Mouse (Mus musculus): Measurements from ENCODE around the gene Pcare. TPM values are rescaled to one million over a fixed set of nuclear protein-coding genes. Genes with fewer than 3 reads are reported as not detected.

Gene Pcare
- polyA plus RNA-seq, 1 experiment from 2014 or later: not detected

DNA sequence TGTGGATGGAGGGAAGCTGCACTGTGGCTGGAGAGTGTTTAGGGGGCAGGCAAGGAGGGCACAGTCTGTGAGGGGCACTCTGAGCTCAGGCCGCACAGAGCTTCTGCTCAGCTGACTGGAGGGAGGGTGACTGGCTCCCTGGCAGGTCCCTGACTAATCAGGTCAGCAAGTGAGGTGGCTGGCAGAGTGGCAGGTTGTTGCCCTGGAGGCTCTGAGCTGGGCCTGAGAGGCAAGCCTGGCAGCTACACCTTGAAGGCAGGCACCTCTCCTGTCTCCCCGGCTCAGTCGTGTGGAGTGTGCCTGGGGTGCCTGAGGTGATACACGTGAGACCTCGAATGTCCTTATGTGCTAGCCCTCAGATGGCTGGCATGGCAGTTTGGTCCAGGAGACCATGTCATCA lies 56.3 kb downstream of the Pcare start:
- ATAC-seq (ENCODE audit: insufficient number of reproducible peaks, insufficient read depth, low FRiP score, low read depth): no peak
- H3K36me3 ChIP-seq (ENCODE audit: control insufficient read depth, insufficient read depth, low read length): no peaks in the 10 kb centered on the region
- H3K9ac ChIP-seq (replicated peaks; ENCODE audit: low read depth, low read length): no peak overlapping the region
- no peaks in the 10 kb centered on the region for H3K9me3 ChIP-seq (ENCODE audit: control insufficient read depth, low read depth, low read length)
- no peak overlapping the region for H3K4me3 ChIP-seq (ENCODE audit: low read depth, low read length)
- H3K4me1 ChIP-seq (ENCODE audit: control insufficient read depth, insufficient read depth, low read length): peaks cover 2% of the 10 kb centered on the region; the same call in 1 of the 2 replicates
- no peak overlapping the region for H3K27ac ChIP-seq (ENCODE audit: low read length)
- 84% methylated on average over 5 of the region's 5 CpGs for WGBS
- H3K4me2 ChIP-seq (replicated peaks; ENCODE audit: low read depth, low read length): no peak overlapping the region
- H3K27me3 ChIP-seq (ENCODE audit: control insufficient read depth, insufficient read depth, low read length): no peaks in the 10 kb centered on the region

DNA sequence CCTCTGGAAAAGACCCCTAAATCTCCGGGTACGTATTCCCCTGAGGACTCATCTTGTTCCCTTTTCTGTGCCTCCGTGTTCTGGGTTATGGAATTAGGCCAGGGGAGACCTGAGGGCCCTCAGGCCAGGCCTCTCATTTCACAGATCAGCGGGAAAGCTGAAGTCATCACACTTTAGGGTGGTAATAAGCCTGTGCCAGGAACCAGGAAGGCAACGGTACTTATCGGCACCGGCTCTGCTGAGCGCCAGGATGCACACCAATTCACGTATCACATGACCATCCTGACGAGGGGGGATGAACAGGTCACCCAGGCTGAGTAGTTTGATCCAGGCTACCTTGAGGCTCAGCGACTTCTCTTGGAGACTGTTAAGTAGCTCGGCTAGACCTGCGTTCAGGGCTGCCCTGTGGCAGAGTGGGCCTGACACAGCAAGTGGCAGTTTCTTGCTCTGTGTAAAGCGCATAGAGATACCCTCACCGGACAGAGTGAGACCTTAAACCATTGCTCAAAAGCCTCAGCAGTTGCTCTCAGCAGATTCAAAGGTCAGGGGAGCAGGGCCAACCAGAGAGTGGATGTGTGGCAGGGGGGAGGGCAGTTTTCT lies 56.9 kb downstream of the Pcare start:
- WGBS: 75% methylated on average over 15 of the region's 15 CpGs
- Histone ChIP-seq H3K9ac (replicated peaks; ENCODE audit: low read depth, low read length) (no peak overlapping the region), H3K4me1 (ENCODE audit: control insufficient read depth, insufficient read depth, low read length) (peaks cover 3% of the 10 kb centered on the region; the same call in 1 of the 2 replicates), H3K27ac (ENCODE audit: low read length) (no peak overlapping the region), H3K36me3 (ENCODE audit: control insufficient read depth, insufficient read depth, low read length) (no peaks in the 10 kb centered on the region), H3K4me3 (ENCODE audit: low read depth, low read length) (no peak overlapping the region), H3K9me3 (ENCODE audit: control insufficient read depth, low read depth, low read length) (no peaks in the 10 kb centered on the region), H3K4me2 (replicated peaks; ENCODE audit: low read depth, low read length) (no peak overlapping the region), H3K27me3 (ENCODE audit: control insufficient read depth, insufficient read depth, low read length) (no peaks in the 10 kb centered on the region)
- ATAC-seq (ENCODE audit: insufficient number of reproducible peaks, insufficient read depth, low FRiP score, low read depth): no peak

DNA sequence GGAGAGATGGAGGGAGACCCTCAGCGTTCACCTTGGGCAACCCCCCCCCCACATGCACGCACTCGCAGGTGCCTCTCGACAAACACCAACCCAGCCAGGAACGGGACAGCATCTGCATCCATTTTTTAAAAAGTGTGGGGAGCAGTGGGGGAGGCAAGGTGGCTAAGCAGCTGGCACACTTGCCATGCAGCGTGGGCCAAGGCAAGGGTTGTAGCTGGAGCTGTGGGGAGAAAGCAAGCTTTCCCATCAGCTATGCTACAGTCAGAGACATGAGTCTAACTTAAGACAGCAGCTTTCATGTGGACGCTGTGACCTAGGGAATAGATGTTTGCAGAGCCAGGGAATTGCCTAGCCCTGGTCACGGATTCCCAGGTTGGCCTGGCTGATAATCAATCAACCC lies 57.5 kb downstream of the Pcare start:
- Histone ChIP-seq H3K4me1 (ENCODE audit: control insufficient read depth, insufficient read depth, low read length) (peaks cover 9% of the 10 kb centered on the region; the same call in 1 of the 2 replicates), H3K9ac (replicated peaks; ENCODE audit: low read depth, low read length) (no peak overlapping the region), H3K4me2 (replicated peaks; ENCODE audit: low read depth, low read length) (no peak overlapping the region), H3K9me3 (ENCODE audit: control insufficient read depth, low read depth, low read length) (no peaks in the 10 kb centered on the region), H3K27me3 (ENCODE audit: control insufficient read depth, insufficient read depth, low read length) (no peaks in the 10 kb centered on the region), H3K36me3 (ENCODE audit: control insufficient read depth, insufficient read depth, low read length) (no peaks in the 10 kb centered on the region), H3K27ac (ENCODE audit: low read length) (no peak overlapping the region), H3K4me3 (ENCODE audit: low read depth, low read length) (no peak overlapping the region)
- 80% methylated on average over 8 of the region's 8 CpGs for WGBS
- ATAC-seq (ENCODE audit: insufficient number of reproducible peaks, insufficient read depth, low FRiP score, low read depth): no peak

DNA sequence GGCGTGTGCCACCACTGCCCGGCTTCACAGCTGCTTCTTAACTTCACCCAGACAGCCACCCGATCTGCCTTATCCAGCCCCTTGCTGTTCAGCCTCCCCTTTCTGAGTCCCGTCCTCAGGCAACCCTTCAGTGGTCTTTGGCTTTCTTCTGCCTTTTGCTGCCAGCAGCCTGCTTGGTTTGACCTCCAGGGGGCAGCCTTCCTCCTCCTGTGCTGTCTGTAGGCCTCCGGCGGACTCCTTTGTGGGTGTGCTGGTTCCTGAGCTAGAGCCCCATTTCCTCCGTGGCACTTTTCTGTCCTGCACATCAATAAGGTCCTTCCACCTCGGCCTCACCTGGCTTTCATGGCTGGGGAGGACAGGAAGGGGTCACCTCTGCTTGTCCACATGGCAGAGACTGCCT lies 58.9 kb downstream of the Pcare start:
- Histone ChIP-seq H3K27me3 (ENCODE audit: control insufficient read depth, insufficient read depth, low read length) (no peaks in the 10 kb centered on the region), H3K9me3 (ENCODE audit: control insufficient read depth, low read depth, low read length) (no peaks in the 10 kb centered on the region), H3K36me3 (ENCODE audit: control insufficient read depth, insufficient read depth, low read length) (no peaks in the 10 kb centered on the region), H3K4me2 (replicated peaks; ENCODE audit: low read depth, low read length) (no peak overlapping the region), H3K27ac (ENCODE audit: low read length) (no peak overlapping the region), H3K4me3 (ENCODE audit: low read depth, low read length) (no peak overlapping the region), H3K9ac (replicated peaks; ENCODE audit: low read depth, low read length) (no peak overlapping the region), H3K4me1 (ENCODE audit: control insufficient read depth, insufficient read depth, low read length) (peaks cover 12% of the 10 kb centered on the region; the same call in 1 of the 2 replicates)
- ATAC-seq (ENCODE audit: insufficient number of reproducible peaks, insufficient read depth, low FRiP score, low read depth): no peak
- WGBS: 54% methylated on average over 8 of the region's 8 CpGs

Other genes starting within 250 kb of the Pcare start
- 42.9 and 44.4 TPM in 2 replicates for gene Ndc80, start 226.0 kb downstream of the Pcare start, polyA plus RNA-seq (2014; fragmentation: Nextera tagmentation; extraction: Ambion mirVana)
- 1.3 and 1.5 TPM in 2 replicates for gene Spdya, start 200.8 kb downstream of the Pcare start, polyA plus RNA-seq (2014; fragmentation: Nextera tagmentation; extraction: Ambion mirVana)
- gene Wdr43, start 137.0 kb downstream of the Pcare start, polyA plus RNA-seq (2014; fragmentation: Nextera tagmentation; extraction: Ambion mirVana): 89.6 and 90.1 TPM in 2 replicates
- gene Togaram2, start 79.6 kb downstream of the Pcare start, polyA plus RNA-seq (2014; fragmentation: Nextera tagmentation; extraction: Ambion mirVana): 0.17 and 0.36 TPM in 2 replicates
- 7.5 and 8.2 TPM in 2 replicates for gene Clip4, start 15.6 kb upstream of the Pcare start, polyA plus RNA-seq (2014; fragmentation: Nextera tagmentation; extraction: Ambion mirVana)

All from stomach, embryonic 14.5 days (tissue).